Mouse (Mus musculus) E14TG2a.4 (cell line): ENCODE results near the gene Tas2r135.
A peak's percentile ranks its signal among the peaks of the same experiment; 100 is the strongest.

Experiments
- H3K27me3 ChIP-seq: 2 replicates; pipeline ENCODE4 v1.6.1; 2014; ENCODE audit warnings: low read length, control low read depth; ENCODE audit not compliant: insufficient read depth
- H3K36me3 ChIP-seq: 2 replicates; pipeline ENCODE4 v1.6.1; 2014; ENCODE audit warnings: low read length, control low read depth; ENCODE audit not compliant: insufficient read depth
- H3K4me1 ChIP-seq: replicated peaks from 2 replicates; pipeline ENCODE4 v1.6.1; 2014; ENCODE audit warnings: low read depth, low read length, control low read depth
- H3K4me3 ChIP-seq: replicated peaks from 2 replicates; pipeline ENCODE4 v1.5.1; 2014; ENCODE audit warnings: mild to moderate bottlenecking, low read length
- H3K9me3 ChIP-seq: 2 replicates; pipeline ENCODE4 v1.6.1; 2014; ENCODE audit warnings: low read length, control low read depth
- CTCF ChIP-seq: conservative IDR thresholded peaks from 2 replicates; pipeline ENCODE4 v1.5.1; 2014; ENCODE audit warnings: low read length
- NANOG ChIP-seq: IDR thresholded peaks from 2 replicates; pipeline ENCODE4 v1.6.1; 2014; ENCODE audit warnings: borderline replicate concordance, low read length, mixed read lengths
- POU5F1 ChIP-seq: IDR thresholded peaks from 2 replicates; pipeline ENCODE4 v1.6.1; 2014; ENCODE audit warnings: low read length, borderline replicate concordance

Tas2r135 gene

DNA sequence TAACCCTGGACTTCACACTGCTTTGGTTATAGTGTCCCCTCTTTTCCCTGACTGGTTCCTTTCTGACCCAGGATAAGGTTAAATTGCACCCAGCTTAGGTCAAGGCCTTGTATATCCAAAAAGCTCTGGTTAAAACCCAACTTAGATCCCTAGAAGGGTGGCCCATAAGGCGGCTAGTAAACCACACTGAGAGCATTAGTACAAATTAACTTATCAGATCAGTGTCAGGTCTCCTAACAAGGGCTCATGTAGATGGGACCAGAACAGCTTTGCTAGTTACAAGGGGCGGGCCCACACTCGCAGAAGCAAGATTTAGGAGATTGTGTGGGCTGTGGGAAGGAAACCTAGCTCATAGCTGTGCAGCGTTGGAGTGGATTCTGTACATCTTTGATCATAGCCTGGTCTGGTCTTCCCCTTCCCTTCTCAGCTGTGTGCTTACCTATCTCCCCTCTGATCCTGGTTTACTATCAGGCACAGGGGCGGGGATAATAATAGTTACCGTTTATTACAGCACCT lies 28.7 kb upstream of the Tas2r135 start:
- H3K4me3 ChIP-seq: no peak overlapping the region
- TF ChIP-seq POU5F1 (no peak), CTCF (no peak), NANOG (no peak)
- peaks cover 82% of the 10 kb centered on the region for H3K27me3 ChIP-seq
- H3K9me3 ChIP-seq: peaks cover 9% of the 10 kb centered on the region
- H3K4me1 ChIP-seq: peaks cover 33% of the 10 kb centered on the region
- H3K36me3 ChIP-seq: no peaks in the 10 kb centered on the region

DNA sequence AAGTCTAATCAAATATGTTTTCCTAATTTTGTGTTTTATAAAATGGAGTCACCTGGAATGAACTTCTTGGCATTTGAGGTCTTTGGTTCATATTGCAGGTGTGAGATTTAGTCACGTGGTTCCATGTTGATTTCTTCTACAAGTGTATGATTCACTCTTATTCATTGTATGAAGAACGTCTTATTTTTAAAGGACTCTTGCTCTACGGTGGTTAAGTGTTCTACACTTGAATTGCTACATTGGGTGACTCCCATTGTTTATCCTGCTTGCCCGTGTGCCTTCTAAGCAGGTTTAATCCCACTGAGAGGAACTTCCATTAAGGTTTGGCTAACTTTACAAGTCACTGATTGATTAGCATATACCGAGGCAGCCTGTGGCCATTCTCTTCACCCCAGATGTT lies 28.0 kb upstream of the Tas2r135 start:
- H3K36me3 ChIP-seq: no peaks in the 10 kb centered on the region
- peaks cover 2% of the 10 kb centered on the region for H3K9me3 ChIP-seq
- no peak overlapping the region for H3K4me3 ChIP-seq
- H3K4me1 ChIP-seq: peaks cover 38% of the 10 kb centered on the region
- TF ChIP-seq NANOG: no peak
- no peak for TF ChIP-seq CTCF
- no peak for TF ChIP-seq POU5F1
- H3K27me3 ChIP-seq: peaks cover 82% of the 10 kb centered on the region

DNA sequence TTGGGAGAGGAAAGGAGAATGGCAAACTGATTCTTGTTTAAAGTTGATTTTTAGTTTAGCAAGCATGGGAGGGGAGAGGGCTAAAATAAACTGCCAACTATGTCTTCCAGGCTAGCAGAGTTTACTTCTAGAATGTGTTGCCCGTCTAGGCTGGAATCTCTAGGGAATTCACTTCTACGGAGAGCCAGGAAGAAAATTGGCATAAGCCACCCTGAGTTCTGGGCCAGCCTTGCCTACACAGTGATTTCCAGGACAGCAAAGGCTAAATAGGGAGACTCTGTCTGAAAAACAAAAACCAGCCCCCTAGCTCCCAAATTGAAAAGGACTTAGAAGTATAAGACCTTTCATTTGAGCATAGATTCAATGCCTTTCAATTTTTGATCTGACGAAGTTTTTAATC lies 25.7 kb upstream of the Tas2r135 start:
- Histone ChIP-seq H3K9me3 (peaks cover 4% of the 10 kb centered on the region; the same call in 1 of the 2 replicates), H3K36me3 (no peaks in the 10 kb centered on the region), H3K27me3 (peaks cover 87% of the 10 kb centered on the region), H3K4me1 (peaks cover 24% of the 10 kb centered on the region), H3K4me3 (no peak overlapping the region)
- no peak for TF ChIP-seq POU5F1
- TF ChIP-seq NANOG: no peak
- TF ChIP-seq CTCF: no peak

DNA sequence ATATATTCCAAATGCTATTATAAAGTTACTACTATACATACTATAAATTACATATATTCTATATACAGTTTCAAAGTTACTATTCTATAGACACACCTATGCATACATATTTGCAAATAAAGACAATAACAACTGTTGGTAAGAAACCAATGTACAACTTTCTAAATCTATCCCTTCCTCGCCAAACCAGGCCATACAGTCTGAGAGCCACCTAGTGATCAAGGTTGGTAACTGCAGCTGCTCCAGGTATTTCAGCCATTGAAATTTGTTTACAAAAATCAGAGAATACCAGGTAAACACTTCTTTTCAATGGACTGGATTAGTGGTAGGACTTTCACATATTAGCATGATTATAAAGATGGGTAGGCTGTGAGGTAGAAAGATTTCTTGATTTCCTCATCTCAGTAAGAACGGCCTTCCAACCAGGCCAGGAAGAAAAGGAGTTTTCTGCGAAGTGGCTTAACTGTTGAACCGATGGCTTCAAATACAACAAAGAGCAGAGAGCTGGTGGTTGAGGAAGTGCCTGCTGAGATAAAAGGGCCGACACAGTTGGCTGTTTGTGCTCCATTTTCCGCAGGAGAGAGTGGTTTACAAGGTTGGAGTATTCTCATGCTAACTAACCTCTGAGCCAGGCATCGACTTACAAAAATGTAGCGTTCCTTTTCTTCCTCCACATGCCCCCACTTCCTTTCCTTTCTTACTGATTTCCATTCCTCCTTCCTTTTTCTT lies 24.7 kb upstream of the Tas2r135 start:
- TF ChIP-seq POU5F1: peak; percentile 57; the same call in 1 of the 2 replicates
- TF ChIP-seq CTCF: peak; percentile 96
- TF ChIP-seq NANOG: peak; percentile 93
- Histone ChIP-seq H3K27me3 (peaks cover 86% of the 10 kb centered on the region), H3K4me3 (no peak overlapping the region), H3K36me3 (no peaks in the 10 kb centered on the region), H3K4me1 (peaks cover 24% of the 10 kb centered on the region), H3K9me3 (peaks cover 4% of the 10 kb centered on the region; the same call in 1 of the 2 replicates)

DNA sequence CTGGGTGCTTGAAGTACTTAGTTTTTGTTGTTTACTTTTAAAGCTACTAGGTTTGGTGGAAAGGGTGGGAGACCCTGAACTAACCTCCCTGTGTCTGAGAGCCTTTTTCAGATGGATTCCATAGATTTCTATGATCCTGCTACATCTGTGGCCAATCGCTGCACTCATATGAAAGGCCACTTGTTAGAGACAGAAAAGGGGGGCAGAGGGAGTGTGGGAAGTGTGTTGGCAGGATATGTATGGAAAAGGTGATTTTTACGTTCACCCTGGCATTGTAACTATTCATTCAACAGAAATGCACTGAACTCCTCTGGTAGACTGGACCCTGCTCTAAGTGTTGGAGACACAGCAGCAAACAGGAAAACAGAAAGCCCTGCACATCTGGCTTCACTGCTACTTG lies 24.0 kb upstream of the Tas2r135 start:
- no peak overlapping the region for H3K4me3 ChIP-seq
- H3K36me3 ChIP-seq: no peaks in the 10 kb centered on the region
- peaks cover 24% of the 10 kb centered on the region for H3K4me1 ChIP-seq
- TF ChIP-seq CTCF (no peak), POU5F1 (no peak), NANOG (no peak)
- H3K27me3 ChIP-seq: peaks cover 81% of the 10 kb centered on the region
- H3K9me3 ChIP-seq: peaks cover 4% of the 10 kb centered on the region; the same call in 1 of the 2 replicates

DNA sequence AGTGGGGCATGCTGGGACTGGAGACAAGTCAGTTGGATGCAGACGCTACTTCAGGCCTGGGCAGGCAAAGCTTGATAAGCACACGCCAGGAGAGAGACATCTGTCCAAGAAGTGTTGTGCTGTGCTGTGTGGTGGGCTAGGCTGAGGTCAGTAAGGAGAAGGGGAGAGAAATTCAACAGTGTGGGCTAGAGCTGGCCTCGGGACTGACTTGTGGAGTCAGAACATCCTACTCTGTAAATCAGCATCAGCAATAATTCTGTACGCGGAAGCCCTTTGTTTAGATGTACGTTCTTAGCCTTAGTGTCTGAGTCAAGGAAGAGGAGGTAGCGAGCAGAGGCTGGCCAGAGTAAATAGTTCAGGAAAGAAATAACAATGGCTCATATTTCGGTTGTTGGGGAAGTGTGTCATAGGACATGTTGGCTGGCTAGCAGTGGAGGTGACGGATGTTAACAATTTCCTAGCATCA lies 23.3 kb upstream of the Tas2r135 start:
- Histone ChIP-seq H3K4me3 (no peak overlapping the region), H3K27me3 (peaks cover 79% of the 10 kb centered on the region), H3K36me3 (no peaks in the 10 kb centered on the region), H3K9me3 (peaks cover 4% of the 10 kb centered on the region; the same call in 1 of the 2 replicates), H3K4me1 (peaks cover 24% of the 10 kb centered on the region)
- TF ChIP-seq NANOG (no peak), POU5F1 (no peak), CTCF (no peak)

DNA sequence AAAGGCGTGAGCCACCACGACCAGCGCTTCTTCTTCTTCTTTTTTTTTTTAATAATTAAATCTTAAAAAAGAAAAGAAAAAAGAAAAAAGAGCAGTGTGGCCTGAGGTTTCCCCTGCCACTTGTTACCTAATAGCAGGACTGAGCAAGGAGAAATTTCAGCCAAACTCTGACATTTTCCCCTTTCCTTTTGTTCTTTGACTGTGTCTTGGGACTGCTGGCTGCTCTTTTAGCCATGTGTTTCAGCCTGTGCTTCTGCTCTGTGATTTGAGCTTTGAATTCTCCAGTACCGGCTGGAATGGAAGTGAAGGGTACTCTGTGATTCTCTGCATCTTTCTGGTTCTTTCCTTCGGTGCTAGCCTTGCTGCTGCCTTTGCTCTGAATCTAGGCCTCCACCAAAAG lies 21.9 kb upstream of the Tas2r135 start:
- peaks cover 4% of the 10 kb centered on the region; the same call in 1 of the 2 replicates for H3K9me3 ChIP-seq
- H3K4me1 ChIP-seq: peaks cover 24% of the 10 kb centered on the region
- TF ChIP-seq CTCF (no peak), POU5F1 (no peak)
- no peaks in the 10 kb centered on the region for H3K36me3 ChIP-seq
- H3K4me3 ChIP-seq: no peak overlapping the region
- H3K27me3 ChIP-seq: peaks cover 77% of the 10 kb centered on the region

DNA sequence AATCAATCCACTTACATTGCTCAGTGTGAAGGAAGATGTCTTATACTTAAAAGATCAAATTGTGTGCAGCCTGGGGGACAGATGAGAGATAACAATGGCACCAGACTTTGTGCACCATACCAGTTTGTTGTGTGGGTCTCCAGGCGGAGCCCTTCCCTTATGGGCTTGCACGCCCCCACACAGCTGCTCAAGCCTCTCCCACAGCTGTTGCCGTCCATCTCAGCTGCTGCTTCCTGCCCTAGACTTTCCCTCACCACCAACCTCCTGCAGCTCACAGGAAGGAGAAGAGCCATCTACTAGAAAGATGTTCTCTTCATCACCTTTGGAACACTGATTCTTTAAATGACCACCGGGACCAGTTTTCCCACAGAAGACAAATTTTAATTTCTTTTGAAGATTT lies 19.6 kb upstream of the Tas2r135 start:
- Histone ChIP-seq H3K4me3 (no peak overlapping the region), H3K4me1 (peaks cover 12% of the 10 kb centered on the region), H3K9me3 (peaks cover 4% of the 10 kb centered on the region; the same call in 1 of the 2 replicates), H3K36me3 (no peaks in the 10 kb centered on the region), H3K27me3 (peaks cover 73% of the 10 kb centered on the region)
- no peak for TF ChIP-seq CTCF
- no peak for TF ChIP-seq NANOG

DNA sequence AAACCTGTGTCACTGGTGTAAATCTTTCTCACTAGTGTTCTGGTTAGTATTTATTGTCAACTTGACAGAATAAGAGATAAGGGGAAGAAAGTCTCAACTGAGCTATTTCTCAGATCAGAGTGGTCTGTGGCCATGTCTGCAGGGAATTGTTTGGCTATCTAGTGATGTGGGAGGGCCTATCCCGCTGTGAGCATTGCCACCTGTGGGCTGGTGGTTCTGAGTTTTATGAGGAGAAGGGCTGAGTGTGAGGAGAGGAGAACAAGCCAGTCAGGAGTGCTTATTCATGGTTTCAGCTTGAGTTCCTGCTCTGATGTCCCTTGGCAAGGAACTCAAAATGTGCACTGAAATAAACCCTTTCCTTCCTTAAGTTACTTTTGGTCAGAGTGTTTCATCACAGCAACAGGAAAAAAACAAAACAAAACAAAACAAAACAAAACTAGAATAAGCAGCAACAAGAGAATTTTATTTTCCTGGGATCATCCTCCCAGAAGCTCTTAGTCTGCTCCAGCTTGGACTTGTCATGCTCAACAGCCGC lies 13.4 kb upstream of the Tas2r135 start:
- Histone ChIP-seq H3K36me3 (no peaks in the 10 kb centered on the region), H3K9me3 (no peaks in the 10 kb centered on the region), H3K27me3 (peaks cover 29% of the 10 kb centered on the region), H3K4me3 (no peak overlapping the region), H3K4me1 (no peaks in the 10 kb centered on the region)
- no peak for TF ChIP-seq POU5F1
